Mouse (Mus musculus): ENCODE results near the gene Amn. TPM values are rescaled to one million over a fixed set of nuclear protein-coding genes. Genes with fewer than 3 reads are reported as not detected.

Amn gene
- polyA plus RNA-seq, 1 experiment from 2014 or later, result 50.2 TPM

GRCm38 (mm10) chr12:111271406-111271805, 511 bp downstream of the Amn start:
- no peak overlapping the region for H3K4me2 ChIP-seq
- H3K27ac ChIP-seq (replicated peaks), result no peak overlapping the region
- H3K27me3 ChIP-seq (replicated peaks), result peaks cover 80% of the 10 kb centered on the region
- H3K4me3 ChIP-seq (replicated peaks), result no peak overlapping the region
- WGBS, result 10% methylated on average over 28 of the region's 28 CpGs
- H3K9me3 ChIP-seq (replicated peaks), result no peaks in the 10 kb centered on the region
- H3K4me1 ChIP-seq, result peaks cover 35% of the 10 kb centered on the region
- H3K36me3 ChIP-seq, result no peaks in the 10 kb centered on the region
- no peak overlapping the region for H3K9ac ChIP-seq (replicated peaks)
- ATAC-seq (ENCODE audit: low FRiP score), result no peak

- H3K36me3 ChIP-seq, result no peaks in the 10 kb centered on the region
- no peak overlapping the region for H3K9ac ChIP-seq (replicated peaks)
- 26% methylated on average over 8 of the region's 8 CpGs for WGBS
- H3K4me2 ChIP-seq, result no peak overlapping the region
- H3K9me3 ChIP-seq (replicated peaks), result no peaks in the 10 kb centered on the region
- H3K4me1 ChIP-seq, result peaks cover 35% of the 10 kb centered on the region
- no peak overlapping the region for H3K27ac ChIP-seq (replicated peaks)
- no peak for ATAC-seq (ENCODE audit: low FRiP score)
- no peak overlapping the region for H3K4me3 ChIP-seq (replicated peaks)
- peaks cover 86% of the 10 kb centered on the region for H3K27me3 ChIP-seq (replicated peaks)
These were observed 1.1 kb downstream of the Amn start for GRCm38 (mm10) chr12:111271966-111272365.

- H3K27me3 ChIP-seq (replicated peaks), result peaks cover 90% of the 10 kb centered on the region
These were observed 1.5 kb downstream of the Amn start for GRCm38 (mm10) chr12:111272420-111272819.

GRCm38 (mm10) chr12:111274006-111274405, 3.1 kb downstream of the Amn start:
- Histone ChIP-seq H3K36me3 (no peaks in the 10 kb centered on the region), H3K4me2 (peak overlapping the region; percentile 76), H3K9ac (replicated peaks) (peak overlapping the region; percentile 47), H3K4me3 (replicated peaks) (peak overlapping the region; percentile 43), H3K27me3 (replicated peaks) (peaks cover 84% of the 10 kb centered on the region), H3K9me3 (replicated peaks) (no peaks in the 10 kb centered on the region), H3K4me1 (peaks cover 35% of the 10 kb centered on the region), H3K27ac (replicated peaks) (no peak overlapping the region)
- 4% methylated on average over 28 of the region's 28 CpGs for WGBS
- ATAC-seq (ENCODE audit: low FRiP score), result peak; percentile 33

More at GRCm38 (mm10) chr12:111272420-111272819, 1.5 kb downstream of the Amn start:
- no peak overlapping the region for H3K4me3 ChIP-seq (replicated peaks)
- peaks cover 35% of the 10 kb centered on the region for H3K4me1 ChIP-seq
- no peaks in the 10 kb centered on the region for H3K36me3 ChIP-seq
- H3K4me2 ChIP-seq, result no peak overlapping the region
- WGBS, result 21% methylated on average over 12 of the region's 12 CpGs
- no peak overlapping the region for H3K9ac ChIP-seq (replicated peaks)
- ATAC-seq (ENCODE audit: low FRiP score), result no peak
- no peaks in the 10 kb centered on the region for H3K9me3 ChIP-seq (replicated peaks)
- H3K27ac ChIP-seq (replicated peaks), result no peak overlapping the region

DNA sequence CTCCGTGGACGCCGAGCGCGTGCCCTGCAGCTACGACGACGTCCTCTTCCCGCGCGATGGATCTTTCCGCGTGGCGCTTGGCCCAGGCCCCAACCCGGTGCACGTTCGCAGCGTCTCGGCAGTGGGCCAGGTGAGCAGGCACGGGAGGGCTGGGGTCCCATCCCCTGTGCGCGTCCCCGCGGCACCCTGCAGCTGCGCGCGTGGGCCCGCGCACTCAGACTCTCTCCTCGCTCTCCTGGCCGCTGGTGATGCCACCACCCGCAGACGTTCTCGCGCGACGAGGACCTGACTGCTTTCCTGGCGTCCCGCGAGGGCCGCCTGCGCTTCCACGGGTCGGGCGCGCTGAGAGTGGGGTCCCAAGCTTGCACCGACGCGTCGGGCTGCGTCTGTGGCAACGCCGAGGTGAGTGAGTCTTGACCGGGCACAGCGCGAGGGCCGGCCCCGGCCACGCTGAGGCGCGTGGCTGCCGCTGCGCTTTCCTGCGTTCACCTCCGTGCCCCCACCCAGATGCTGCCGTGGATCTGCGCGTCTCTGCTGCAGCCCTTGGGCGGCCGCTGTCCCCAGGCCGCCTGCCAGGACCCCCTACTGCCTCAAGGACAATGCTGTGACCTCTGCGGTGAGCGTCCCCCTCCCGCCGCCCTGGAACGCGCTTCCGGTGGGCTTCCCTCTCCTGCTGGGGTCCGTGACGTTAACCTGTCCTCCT, 3.7 kb downstream of the Amn start:
- H3K4me2 ChIP-seq, result peak overlapping the region; percentile 76
- H3K27me3 ChIP-seq (replicated peaks), result peaks cover 78% of the 10 kb centered on the region
- ATAC-seq (ENCODE audit: low FRiP score), result peak; percentile 43
- H3K9ac ChIP-seq (replicated peaks), result peak overlapping the region; percentile 47
- no peaks in the 10 kb centered on the region for H3K9me3 ChIP-seq (replicated peaks)
- no peak overlapping the region for H3K27ac ChIP-seq (replicated peaks)
- H3K4me1 ChIP-seq, result peaks cover 35% of the 10 kb centered on the region
- no peaks in the 10 kb centered on the region for H3K36me3 ChIP-seq
- WGBS, result 2% methylated on average over 76 of the region's 80 CpGs
- H3K4me3 ChIP-seq (replicated peaks), result peak overlapping the region; percentile 43

- peak overlapping the region; percentile 43 for H3K4me3 ChIP-seq (replicated peaks)
- H3K4me2 ChIP-seq, result peak overlapping the region; percentile 76
- no peak overlapping the region for H3K27ac ChIP-seq (replicated peaks)
- peak overlapping the region; percentile 47 for H3K9ac ChIP-seq (replicated peaks)
- no peaks in the 10 kb centered on the region for H3K9me3 ChIP-seq (replicated peaks)
- peaks cover 35% of the 10 kb centered on the region for H3K4me1 ChIP-seq
- ATAC-seq (ENCODE audit: low FRiP score), result peak; percentile 45; the same call in 1 of the 2 replicates
- H3K27me3 ChIP-seq (replicated peaks), result peaks cover 71% of the 10 kb centered on the region
- H3K36me3 ChIP-seq, result no peaks in the 10 kb centered on the region
- WGBS, result 5% methylated on average over 58 of the region's 58 CpGs
These were observed 4.4 kb downstream of the Amn start for GRCm38 (mm10) chr12:111275150-111275841.

DNA sequence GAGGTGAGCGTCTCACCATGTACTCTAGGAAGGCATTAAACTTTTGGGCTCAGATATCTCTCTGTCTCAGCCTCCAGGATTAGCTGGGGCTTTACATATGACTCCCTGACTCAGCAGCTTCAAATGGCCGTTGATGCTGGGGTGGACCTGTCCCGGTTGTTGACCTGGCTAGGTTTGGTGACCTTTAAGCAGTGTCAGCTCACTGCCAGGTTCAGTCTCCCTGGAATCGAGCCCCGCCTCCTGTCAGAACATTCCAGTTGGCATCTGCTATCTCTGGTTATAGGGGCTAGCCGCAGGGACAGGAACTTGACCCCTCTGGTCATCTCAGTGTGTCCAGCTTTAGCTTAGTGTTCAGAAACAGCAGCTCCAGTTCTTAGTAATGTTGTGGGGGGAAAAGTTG, 5.5 kb downstream of the Amn start:
- Histone ChIP-seq H3K9ac (replicated peaks) (no peak overlapping the region), H3K9me3 (replicated peaks) (no peaks in the 10 kb centered on the region), H3K27ac (replicated peaks) (no peak overlapping the region), H3K4me2 (peak overlapping the region; percentile 76; the same call in 1 of the 2 replicates), H3K36me3 (no peaks in the 10 kb centered on the region), H3K4me3 (replicated peaks) (no peak overlapping the region), H3K4me1 (peaks cover 29% of the 10 kb centered on the region), H3K27me3 (replicated peaks) (peaks cover 61% of the 10 kb centered on the region)
- 66% methylated on average over 6 of the region's 6 CpGs for WGBS
- no peak for ATAC-seq (ENCODE audit: low FRiP score)

DNA sequence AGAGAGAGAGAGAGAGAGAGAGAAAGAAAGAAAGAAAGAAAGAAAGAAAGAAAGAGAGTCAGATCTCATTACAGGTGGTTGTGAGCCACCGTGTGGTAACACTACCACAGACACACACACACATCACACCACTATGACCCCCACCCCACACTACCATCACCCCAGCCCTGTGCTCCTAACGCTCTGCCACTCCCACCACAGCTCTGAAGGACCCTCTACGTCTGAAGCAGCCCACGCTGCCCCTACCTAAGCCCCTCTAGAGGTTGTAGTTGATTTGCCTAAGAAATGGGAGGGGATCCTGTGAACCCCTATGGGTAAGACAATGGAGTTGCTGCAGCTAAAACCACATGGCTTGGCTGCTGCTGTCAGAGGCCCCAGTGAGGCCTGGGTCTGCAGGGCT, 12.7 kb downstream of the Amn start:
- Histone ChIP-seq H3K27me3 (replicated peaks) (no peaks in the 10 kb centered on the region), H3K9me3 (replicated peaks) (no peaks in the 10 kb centered on the region), H3K4me1 (peaks cover 13% of the 10 kb centered on the region; the same call in 1 of the 2 replicates), H3K4me2 (no peak overlapping the region), H3K9ac (replicated peaks) (no peak overlapping the region), H3K36me3 (no peaks in the 10 kb centered on the region), H3K27ac (replicated peaks) (no peak overlapping the region), H3K4me3 (replicated peaks) (no peak overlapping the region)
- 81% methylated on average over 4 of the region's 4 CpGs for WGBS
- no peak for ATAC-seq (ENCODE audit: low FRiP score)

DNA sequence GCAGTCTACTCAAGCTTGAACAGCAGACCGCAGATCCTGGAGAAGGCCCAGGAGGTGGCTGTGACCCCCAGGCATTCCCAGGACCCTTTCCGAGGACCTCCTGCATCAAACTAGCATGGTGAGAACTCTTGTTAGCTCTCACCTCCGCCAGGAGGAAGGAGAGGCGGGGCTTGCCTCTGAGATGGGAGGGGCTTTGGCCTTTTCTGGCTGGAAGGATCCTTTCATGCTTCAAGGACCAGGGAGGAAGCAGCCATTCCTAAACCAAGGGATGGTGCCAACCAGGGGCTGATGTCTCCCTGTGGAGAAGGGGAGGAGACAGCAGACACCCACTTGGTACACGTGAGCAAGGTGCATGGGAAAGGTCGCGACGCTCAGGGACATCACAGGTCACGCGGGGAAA, 13.6 kb downstream of the Amn start:
- H3K4me2 ChIP-seq, result peak overlapping the region; percentile 32
- no peaks in the 10 kb centered on the region for H3K36me3 ChIP-seq
- no peak overlapping the region for H3K27ac ChIP-seq (replicated peaks)
- ATAC-seq (ENCODE audit: low FRiP score), result peak; percentile 35; the same call in 1 of the 2 replicates
- H3K27me3 ChIP-seq (replicated peaks), result no peaks in the 10 kb centered on the region
- H3K9ac ChIP-seq (replicated peaks), result no peak overlapping the region
- 41% methylated on average over 10 of the region's 10 CpGs for WGBS
- no peak overlapping the region for H3K4me3 ChIP-seq (replicated peaks)
- peaks cover 13% of the 10 kb centered on the region; the same call in 1 of the 2 replicates for H3K4me1 ChIP-seq
- no peaks in the 10 kb centered on the region for H3K9me3 ChIP-seq (replicated peaks)

DNA sequence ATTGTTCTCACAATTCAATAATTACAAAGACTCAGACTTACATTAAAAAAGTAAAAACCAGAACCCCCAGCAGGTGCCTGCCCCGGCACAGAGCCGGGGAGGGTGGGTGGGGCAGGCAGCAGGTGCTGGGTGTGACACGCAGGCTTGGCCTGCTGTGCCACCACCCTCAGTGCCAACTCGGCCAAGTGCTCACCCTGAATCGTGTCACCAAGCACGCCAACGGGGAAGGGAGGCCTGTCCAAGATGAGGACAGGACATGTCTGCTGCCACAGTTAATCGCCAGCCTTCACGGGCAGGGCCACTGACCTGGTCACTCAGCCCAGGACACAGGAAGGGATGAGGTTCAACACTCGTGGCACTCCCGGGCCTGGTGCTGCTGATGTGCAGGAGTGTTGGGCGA, 22.1 kb downstream of the Amn start:
- Histone ChIP-seq H3K4me2 (no peak overlapping the region), H3K27me3 (replicated peaks) (no peaks in the 10 kb centered on the region), H3K4me1 (no peaks in the 10 kb centered on the region), H3K9me3 (replicated peaks) (no peaks in the 10 kb centered on the region), H3K36me3 (peaks cover 75% of the 10 kb centered on the region), H3K4me3 (replicated peaks) (no peak overlapping the region), H3K27ac (replicated peaks) (no peak overlapping the region), H3K9ac (replicated peaks) (no peak overlapping the region)
- 94% methylated on average over 12 of the region's 12 CpGs for WGBS
- ATAC-seq (ENCODE audit: low FRiP score), result no peak

GRCm38 (mm10) chr12:111301322-111302017, 30.6 kb downstream of the Amn start:
- no peaks in the 10 kb centered on the region for H3K4me1 ChIP-seq
- H3K4me3 ChIP-seq (replicated peaks), result no peak overlapping the region
- 96% methylated on average over 27 of the region's 27 CpGs for WGBS
- no peak overlapping the region for H3K4me2 ChIP-seq
- H3K9ac ChIP-seq (replicated peaks), result no peak overlapping the region
- no peak for ATAC-seq (ENCODE audit: low FRiP score)
- peaks cover 94% of the 10 kb centered on the region for H3K36me3 ChIP-seq
- no peaks in the 10 kb centered on the region for H3K9me3 ChIP-seq (replicated peaks)
- no peaks in the 10 kb centered on the region for H3K27me3 ChIP-seq (replicated peaks)
- no peak overlapping the region for H3K27ac ChIP-seq (replicated peaks)

DNA sequence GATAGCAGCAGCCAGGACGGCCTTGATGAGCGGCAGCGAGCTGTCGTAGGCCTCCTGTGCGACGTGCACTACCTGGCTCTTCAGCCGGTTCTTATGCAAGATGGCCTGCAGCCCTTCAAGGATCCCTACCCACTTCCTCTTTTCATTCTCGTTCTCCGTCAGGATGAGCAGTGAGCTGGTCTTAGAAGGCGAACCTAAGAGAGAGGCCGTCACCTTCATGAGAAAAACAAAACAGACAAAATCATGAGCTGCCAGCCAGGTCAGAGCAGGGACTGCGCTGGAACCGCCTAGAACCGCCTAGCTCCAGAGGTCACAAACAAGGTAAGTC, 31.1 kb downstream of the Amn start:
- 97% methylated on average over 14 of the region's 14 CpGs for WGBS
- H3K4me1 ChIP-seq, result no peaks in the 10 kb centered on the region
- H3K36me3 ChIP-seq, result peaks cover 94% of the 10 kb centered on the region
- no peak overlapping the region for H3K4me3 ChIP-seq (replicated peaks)
- no peaks in the 10 kb centered on the region for H3K27me3 ChIP-seq (replicated peaks)
- ATAC-seq (ENCODE audit: low FRiP score), result no peak
- H3K9ac ChIP-seq (replicated peaks), result no peak overlapping the region
- H3K9me3 ChIP-seq (replicated peaks), result no peaks in the 10 kb centered on the region
- no peak overlapping the region for H3K4me2 ChIP-seq
- no peak overlapping the region for H3K27ac ChIP-seq (replicated peaks)
